Mouse (Mus musculus): ENCODE measurements around the gene Ptpn1.

- TF ChIP-seq POLR2A (IDR thresholded peaks at IDR 0.05; ENCODE audit: extremely low read depth, insufficient read depth, low read length) (no peak), CTCF (IDR thresholded peaks at IDR 0.05; ENCODE audit: extremely low read depth, insufficient read depth, low read length) (no peak)
Observed at GRCm38 (mm10) chr2:167889886-167890285, 42.0 kb upstream of the Ptpn1 start.

Measured in cortical plate, adult 2 months (tissue).